Mouse (Mus musculus): ENCODE measurements around the gene Rwdd3.

DNA sequence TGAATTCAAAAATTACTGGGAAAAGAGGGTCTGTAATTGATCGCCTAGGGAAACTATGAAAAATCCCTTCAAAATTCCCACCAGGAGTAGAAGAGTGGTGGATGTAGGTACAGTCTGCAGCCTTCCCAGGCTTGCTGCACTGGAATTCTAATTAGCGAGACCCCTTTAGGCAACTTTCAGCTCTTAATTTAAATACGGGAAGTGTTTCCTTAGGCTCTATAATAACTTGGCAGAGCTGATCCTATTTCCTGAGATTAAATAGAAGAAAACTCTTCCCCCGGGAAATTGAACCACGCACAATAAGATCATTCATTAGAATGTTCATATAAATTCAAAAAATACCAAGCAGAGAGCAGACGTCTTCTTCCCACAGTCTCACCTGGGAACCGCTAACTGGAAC is 61.1 kb downstream of the Rwdd3 start:
- TF ChIP-seq GATA1 (IDR thresholded peaks at IDR 0.05; ENCODE audit: borderline replicate concordance, low read length) (no peak), CTCF (IDR thresholded peaks at IDR 0.05; ENCODE audit: low read depth, low read length) (no peak)

Data from G1E (cell line).